Mouse (Mus musculus) kidney, adult 2 months (tissue): ENCODE results near the gene Tbc1d1. TPM values are rescaled to one million over a fixed set of nuclear protein-coding genes. Genes with fewer than 3 reads are reported as not detected.
A peak's percentile ranks its signal among the peaks of the same experiment; 100 is the strongest.
"Not testable (repeated sequence)": the region's sequence is repeated elsewhere in the genome, so short reads cannot be mapped to it uniquely, and the experiment has no call there.

Source experiments
- DNase-seq: peaks from one replicate; pipeline ENCODE4 v3.0.0; 2021
- H3K27ac ChIP-seq: fragments of 200-500 bp; 2 replicates; pipeline ENCODE4 v1.5.1; 2012; ENCODE audit warnings: low read depth, low read length, control low read depth, inconsistent platforms; ENCODE audit not compliant: insufficient read depth
- H3K27me3 ChIP-seq: fragments of 200-500 bp; replicated peaks from 2 replicates; pipeline ENCODE4 v1.6.1; 2012; ENCODE audit warnings: mild to moderate bottlenecking, moderate library complexity, low read length, inconsistent platforms; ENCODE audit not compliant: control insufficient read depth, insufficient read depth
- H3K36me3 ChIP-seq: fragments of 200-500 bp; 2 replicates; pipeline ENCODE4 v1.6.1; 2012; ENCODE audit warnings: mild to moderate bottlenecking, moderate library complexity, low read length, inconsistent platforms; ENCODE audit not compliant: control insufficient read depth, insufficient read depth
- H3K4me1 ChIP-seq: fragments of 200-500 bp; 2 replicates; pipeline ENCODE4 v1.6.1; 2011; ENCODE audit warnings: low read length; ENCODE audit not compliant: control insufficient read depth, insufficient read depth
- H3K4me3 ChIP-seq: fragments of 200-500 bp; 2 replicates; pipeline ENCODE4 v1.5.1; 2011; ENCODE audit warnings: mild to moderate bottlenecking, low read depth, low read length, control low read depth; ENCODE audit not compliant: insufficient read depth
- CTCF ChIP-seq: fragments of 200-500 bp; conservative IDR thresholded peaks from 2 replicates; pipeline ENCODE4 v1.5.1; 2011; ENCODE audit warnings: low read depth, mild to moderate bottlenecking, control low read depth, low read length, moderate library complexity, mixed read lengths; ENCODE audit not compliant: insufficient read depth, insufficient read length
- POLR2A ChIP-seq: fragments of 200-500 bp; IDR thresholded peaks from one replicate; pipeline ENCODE4 v1.6.1; 2011; ENCODE audit warnings: low read depth, low read length, control low read depth
- WGBS: fragments of 180-500 bp; shearing (Covaris S2); methylation state at CpG from one replicate; pipeline ENCODE4 v1.1.7; 2018; 5-methylcytosine and 5-hydroxymethylcytosine counted together
- polyA plus RNA-seq: library from polyadenylated mRNA; depleted of rRNA; stranded (reverse); fragments of >200 nt; gene quantifications from 2 replicates; pipeline ENCODE4 v1.2.3, GENCODE M21; 2012

Tbc1d1 gene
- polyA plus RNA-seq, 1 experiment = 38.3 TPM

DNA sequence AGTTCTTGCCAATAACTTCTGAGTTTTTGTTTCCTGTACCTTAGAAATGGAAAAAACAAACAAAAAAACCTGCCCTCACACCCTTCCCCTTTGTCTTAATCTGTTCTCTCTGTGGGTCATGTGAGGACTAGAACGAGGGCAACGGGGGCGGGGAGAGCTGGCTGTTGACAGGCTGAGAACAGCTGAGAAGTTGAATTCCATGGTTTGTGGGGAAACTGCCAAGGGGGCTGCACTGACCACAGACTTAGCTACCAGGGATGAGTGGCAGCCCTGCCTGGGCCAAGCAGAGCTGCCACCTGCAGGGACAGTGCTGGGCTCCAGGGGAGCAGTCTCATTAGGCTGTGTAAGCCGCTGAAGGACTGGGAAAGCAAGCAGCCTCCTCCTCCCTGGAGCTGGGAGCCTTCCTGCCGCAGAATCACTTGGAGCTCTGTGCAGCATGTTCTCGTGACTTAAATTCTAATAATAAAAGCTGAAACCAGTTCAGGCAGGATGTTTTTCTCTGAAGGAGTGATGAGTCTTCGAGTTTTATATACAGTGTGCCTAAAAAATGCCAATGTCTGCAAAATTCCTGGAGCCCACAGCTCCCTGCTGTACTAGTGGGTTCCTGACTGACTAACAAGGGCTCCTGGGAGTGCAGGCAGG is 180.8 kb downstream of the Tbc1d1 start:
- H3K4me1 ChIP-seq = peaks cover 28% of the 10 kb centered on the region; the same call in 1 of the 2 replicates
- peak; percentile 90 for DNase-seq
- WGBS = 6% methylated on average over 7 of the region's 7 CpGs
- peak overlapping the region; percentile 87 for H3K27ac ChIP-seq
- H3K36me3 ChIP-seq = peaks cover 6% of the 10 kb centered on the region
- TF ChIP-seq POLR2A = no peak
- peak; percentile 39 for TF ChIP-seq CTCF
- H3K4me3 ChIP-seq = no peak overlapping the region
- H3K27me3 ChIP-seq = no peaks in the 10 kb centered on the region

- not testable (repeated sequence) for H3K4me3 ChIP-seq, H3K27me3 ChIP-seq, H3K36me3 ChIP-seq
- peak overlapping the region; percentile 61 for H3K27ac ChIP-seq
- WGBS = 43% methylated on average over 6 of the region's 6 CpGs
- peaks cover 32% of the 10 kb centered on the region for H3K4me1 ChIP-seq
- DNase-seq = peak; percentile 61
These were observed 182.7 kb downstream of the Tbc1d1 start for GRCm38 (mm10) chr5:64338795-64339194.

- Histone ChIP-seq H3K27ac (no peak overlapping the region), H3K4me1 (peaks cover 45% of the 10 kb centered on the region)
These were observed 184.3 kb downstream of the Tbc1d1 start for GRCm38 (mm10) chr5:64340366-64340765.

DNA sequence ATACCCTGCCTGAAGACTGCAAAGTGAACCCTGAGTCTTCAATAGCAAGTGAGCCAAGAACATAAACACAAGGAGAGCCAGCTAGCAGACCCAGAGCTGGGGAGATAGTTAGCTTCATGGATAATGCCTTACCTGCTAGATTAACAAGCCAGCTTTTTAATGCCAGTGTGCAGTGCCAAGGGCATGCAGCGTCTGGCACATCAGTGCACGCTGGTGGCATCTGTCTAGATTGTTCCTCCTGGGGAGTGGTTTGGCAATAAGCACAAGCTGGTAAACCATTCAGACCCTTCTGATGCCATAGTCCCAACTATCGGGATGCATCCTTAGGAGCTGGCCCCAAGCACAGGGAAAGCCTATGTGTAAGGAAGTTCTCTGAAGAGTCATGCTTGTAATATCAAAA is 185.6 kb downstream of the Tbc1d1 start:
- Histone ChIP-seq H3K27me3 (no peaks in the 10 kb centered on the region), H3K36me3 (peaks cover 1% of the 10 kb centered on the region), H3K4me3 (no peak overlapping the region), H3K4me1 (peaks cover 58% of the 10 kb centered on the region), H3K27ac (0 out of 2 replicates have a peak overlapping the region, but pooled peaks have one; percentile 12)
- no peak for DNase-seq
- 70% methylated on average over 3 of the region's 3 CpGs for WGBS
- TF ChIP-seq CTCF (no peak), POLR2A (no peak)

More at GRCm38 (mm10) chr5:64340366-64340765, 184.3 kb downstream of the Tbc1d1 start:
- WGBS = 66% methylated on average over 3 of the region's 3 CpGs
- Histone ChIP-seq H3K36me3 (peaks cover 2% of the 10 kb centered on the region), H3K27me3 (no peaks in the 10 kb centered on the region), H3K4me3 (no peak overlapping the region)
- no peak for DNase-seq
- TF ChIP-seq POLR2A (no peak), CTCF (no peak)

DNA sequence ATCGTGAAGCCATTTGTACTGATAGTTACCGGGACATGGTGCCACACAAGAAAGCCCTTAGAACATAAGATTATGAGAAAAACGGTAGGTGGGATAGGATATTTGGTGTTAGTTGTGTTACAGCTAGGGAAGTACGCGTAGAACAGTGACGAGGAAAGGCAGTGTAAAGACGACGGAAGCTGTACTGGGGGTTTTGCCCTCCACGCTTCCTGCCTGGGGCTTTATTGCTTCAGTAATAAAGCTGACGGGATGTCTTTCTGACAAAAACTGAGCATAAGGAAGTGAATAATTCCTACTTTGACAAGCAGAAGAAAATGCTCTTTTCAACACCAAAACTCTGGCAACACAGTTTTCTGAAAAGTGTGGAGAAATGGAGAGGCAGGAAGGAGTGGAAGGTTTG is 186.0 kb downstream of the Tbc1d1 start:
- no peak overlapping the region for H3K27ac ChIP-seq
- DNase-seq = no peak
- no peak overlapping the region for H3K4me3 ChIP-seq
- TF ChIP-seq POLR2A (no peak), CTCF (no peak)
- peaks cover 56% of the 10 kb centered on the region for H3K4me1 ChIP-seq
- H3K27me3 ChIP-seq = no peaks in the 10 kb centered on the region
- H3K36me3 ChIP-seq = peaks cover 1% of the 10 kb centered on the region
- 75% methylated on average over 10 of the region's 10 CpGs for WGBS

GRCm38 (mm10) chr5:64343972-64344700 is 188.0 kb downstream of the Tbc1d1 start:
- no peaks in the 10 kb centered on the region for H3K27me3 ChIP-seq
- H3K36me3 ChIP-seq = peaks cover 1% of the 10 kb centered on the region
- WGBS = 32% methylated on average over 5 of the region's 5 CpGs
- peak overlapping the region; percentile 99 for H3K27ac ChIP-seq
- TF ChIP-seq POLR2A (no peak), CTCF (peak; percentile 56)
- H3K4me1 ChIP-seq = peaks cover 48% of the 10 kb centered on the region
- peak; percentile 77 for DNase-seq
- H3K4me3 ChIP-seq = no peak overlapping the region

DNA sequence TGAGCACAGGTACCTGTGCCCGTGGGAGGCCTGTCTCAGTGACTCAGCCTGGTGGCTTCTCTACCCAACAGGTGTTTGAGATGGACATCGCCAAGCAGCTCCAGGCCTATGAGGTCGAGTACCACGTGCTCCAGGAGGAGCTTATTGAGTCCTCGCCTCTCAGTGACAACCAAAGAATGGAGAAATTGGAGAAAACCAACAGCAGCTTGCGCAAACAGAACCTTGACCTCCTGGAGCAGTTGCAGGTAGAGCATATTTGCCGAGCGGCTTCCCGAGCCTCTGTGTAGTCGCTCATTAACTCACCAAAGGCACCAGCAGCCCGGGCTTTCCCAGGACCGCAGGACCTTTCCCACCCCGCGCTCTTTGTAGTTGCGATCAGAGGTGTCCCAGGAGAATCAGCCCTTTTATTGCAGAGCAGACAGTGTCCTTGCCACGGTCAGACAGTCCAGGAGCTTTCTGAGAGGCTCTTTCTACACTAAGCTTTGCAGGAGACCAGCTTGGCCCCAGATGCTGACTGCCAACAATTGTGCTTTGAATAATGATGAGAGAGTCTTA is 189.2 kb downstream of the Tbc1d1 start:
- WGBS = 37% methylated on average over 16 of the region's 16 CpGs
- TF ChIP-seq POLR2A = no peak
- TF ChIP-seq CTCF = no peak
- H3K4me1 ChIP-seq = peaks cover 48% of the 10 kb centered on the region
- DNase-seq = peak; percentile 95
- peaks cover 7% of the 10 kb centered on the region for H3K36me3 ChIP-seq
- no peaks in the 10 kb centered on the region for H3K27me3 ChIP-seq
- peak overlapping the region; percentile 99 for H3K27ac ChIP-seq
- H3K4me3 ChIP-seq = no peak overlapping the region
